Mouse (Mus musculus): ENCODE data around the gene Svs5. TPM values are rescaled to one million over a fixed set of nuclear protein-coding genes. Genes with fewer than 3 reads are reported as not detected.
"Not testable (repeated sequence)": the region's sequence is repeated elsewhere in the genome, so short reads cannot be mapped to it uniquely, and the experiment has no call there.

The Svs5 gene
- polyA plus RNA-seq (2015; fragmentation: Nextera tagmentation; extraction: Ambion mirVana), result not detected in 2 replicates

DNA sequence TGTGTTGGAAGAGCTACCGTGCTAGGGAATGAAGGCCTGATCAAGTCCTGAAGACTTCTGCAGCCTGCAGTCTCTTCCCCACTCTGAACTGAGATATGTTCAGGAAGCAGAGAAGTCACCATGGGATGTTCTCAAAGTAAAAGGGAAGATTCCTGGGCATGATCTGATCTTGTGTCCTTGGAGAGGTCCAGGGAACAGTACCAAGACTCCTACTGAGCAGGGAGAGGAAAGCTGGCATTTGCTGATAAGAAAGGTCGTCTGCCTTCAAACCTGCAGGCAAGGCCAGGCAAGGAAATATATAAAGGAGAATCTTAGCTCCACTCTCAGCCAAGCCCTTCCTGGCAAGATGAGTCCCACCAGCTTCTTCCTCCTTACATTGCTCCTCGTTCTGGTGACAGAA, at the start of gene Svs5:
Gene Svs5 (plus strand): TSS at position 301 of the 400 bp plus-strand sequence.
- H3K4me3 ChIP-seq (ENCODE audit: low read length); H3K27me3 ChIP-seq (ENCODE audit: control insufficient read depth, insufficient read depth, low read length); ATAC-seq (replicated peaks; ENCODE audit: extremely low read depth, insufficient read depth, low FRiP score); H3K9ac ChIP-seq (ENCODE audit: low read length); H3K36me3 ChIP-seq (ENCODE audit: control insufficient read depth, insufficient read depth); H3K4me1 ChIP-seq (ENCODE audit: control insufficient read depth, insufficient read depth, low read length); H3K27ac ChIP-seq (ENCODE audit: low read length); H3K9me3 ChIP-seq (replicated peaks; ENCODE audit: control insufficient read depth, low read length); H3K4me2 ChIP-seq (ENCODE audit: low read depth, low read length): not testable (repeated sequence)
- 52% methylated on average over 3 of the region's 3 CpGs for WGBS

DNA sequence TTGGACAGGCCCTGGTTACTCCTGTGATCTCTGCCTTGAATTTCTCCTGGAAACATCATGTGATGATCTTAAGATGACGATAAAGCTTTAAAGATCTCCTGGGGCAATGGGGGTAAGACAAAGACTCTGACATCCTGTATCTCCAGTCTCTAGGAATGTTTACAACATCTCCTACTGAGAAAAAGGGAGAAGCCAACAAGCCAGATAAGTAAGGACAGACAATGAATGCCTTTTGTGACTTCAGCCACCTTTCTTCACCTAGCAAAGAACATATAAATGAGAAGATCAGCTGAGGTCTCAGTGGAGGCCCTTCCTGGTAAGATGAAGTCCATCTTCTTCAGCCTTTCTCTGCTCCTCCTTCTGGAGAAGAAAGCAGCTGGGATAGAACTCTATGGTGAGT, 43.6 kb upstream of the Svs5 start, which contains the start of gene Svs3a:
Gene Svs3a (plus strand): TSS at position 301 of the 400 bp plus-strand sequence.
- not testable (repeated sequence) for ATAC-seq (replicated peaks; ENCODE audit: extremely low read depth, insufficient read depth, low FRiP score); H3K4me2 ChIP-seq (ENCODE audit: low read depth, low read length); H3K4me1 ChIP-seq (ENCODE audit: control insufficient read depth, insufficient read depth, low read length); H3K9ac ChIP-seq (ENCODE audit: low read length); H3K4me3 ChIP-seq (ENCODE audit: low read length); H3K27me3 ChIP-seq (ENCODE audit: control insufficient read depth, insufficient read depth, low read length); H3K27ac ChIP-seq (ENCODE audit: low read length); H3K9me3 ChIP-seq (replicated peaks; ENCODE audit: control insufficient read depth, low read length); H3K36me3 ChIP-seq (ENCODE audit: control insufficient read depth, insufficient read depth)
- WGBS, result 67% methylated on average over 1 of the region's 1 CpGs

GRCm38 (mm10) chr2:164312599-164312998, 19.9 kb upstream of the Svs5 start:
- 72% methylated on average over 5 of the region's 5 CpGs for WGBS

GRCm38 (mm10) chr2:164315460-164315859, 17.1 kb upstream of the Svs5 start:
- H3K36me3 ChIP-seq (ENCODE audit: control insufficient read depth, insufficient read depth); H3K27me3 ChIP-seq (ENCODE audit: control insufficient read depth, insufficient read depth, low read length); H3K4me3 ChIP-seq (ENCODE audit: low read length); ATAC-seq (replicated peaks; ENCODE audit: extremely low read depth, insufficient read depth, low FRiP score); H3K4me1 ChIP-seq (ENCODE audit: control insufficient read depth, insufficient read depth, low read length); H3K9me3 ChIP-seq (replicated peaks; ENCODE audit: control insufficient read depth, low read length); H3K9ac ChIP-seq (ENCODE audit: low read length); H3K27ac ChIP-seq (ENCODE audit: low read length); H3K4me2 ChIP-seq (ENCODE audit: low read depth, low read length): not testable (repeated sequence)

More at GRCm38 (mm10) chr2:164312599-164312998, 19.9 kb upstream of the Svs5 start:
- no peak for ATAC-seq (replicated peaks; ENCODE audit: extremely low read depth, insufficient read depth, low FRiP score)
- Histone ChIP-seq H3K27me3 (ENCODE audit: control insufficient read depth, insufficient read depth, low read length) (no peaks in the 10 kb centered on the region), H3K27ac (ENCODE audit: low read length) (no peak overlapping the region), H3K9me3 (replicated peaks; ENCODE audit: control insufficient read depth, low read length) (no peaks in the 10 kb centered on the region), H3K4me2 (ENCODE audit: low read depth, low read length) (no peak overlapping the region), H3K4me1 (ENCODE audit: control insufficient read depth, insufficient read depth, low read length) (no peaks in the 10 kb centered on the region), H3K4me3 (ENCODE audit: low read length) (no peak overlapping the region), H3K36me3 (ENCODE audit: control insufficient read depth, insufficient read depth) (no peaks in the 10 kb centered on the region), H3K9ac (ENCODE audit: low read length) (no peak overlapping the region)

- H3K4me3 ChIP-seq (ENCODE audit: low read length); H3K9ac ChIP-seq (ENCODE audit: low read length); H3K9me3 ChIP-seq (replicated peaks; ENCODE audit: control insufficient read depth, low read length); H3K27ac ChIP-seq (ENCODE audit: low read length); ATAC-seq (replicated peaks; ENCODE audit: extremely low read depth, insufficient read depth, low FRiP score); H3K27me3 ChIP-seq (ENCODE audit: control insufficient read depth, insufficient read depth, low read length); H3K4me2 ChIP-seq (ENCODE audit: low read depth, low read length); H3K4me1 ChIP-seq (ENCODE audit: control insufficient read depth, insufficient read depth, low read length); H3K36me3 ChIP-seq (ENCODE audit: control insufficient read depth, insufficient read depth): not testable (repeated sequence)
- 74% methylated on average over 1 of the region's 1 CpGs for WGBS
These were observed 16.1 kb upstream of the Svs5 start, which contains the start of gene Svs6 for GRCm38 (mm10) chr2:164316451-164316850. Gene Svs6 (plus strand): TSS chr2:164316751.

DNA sequence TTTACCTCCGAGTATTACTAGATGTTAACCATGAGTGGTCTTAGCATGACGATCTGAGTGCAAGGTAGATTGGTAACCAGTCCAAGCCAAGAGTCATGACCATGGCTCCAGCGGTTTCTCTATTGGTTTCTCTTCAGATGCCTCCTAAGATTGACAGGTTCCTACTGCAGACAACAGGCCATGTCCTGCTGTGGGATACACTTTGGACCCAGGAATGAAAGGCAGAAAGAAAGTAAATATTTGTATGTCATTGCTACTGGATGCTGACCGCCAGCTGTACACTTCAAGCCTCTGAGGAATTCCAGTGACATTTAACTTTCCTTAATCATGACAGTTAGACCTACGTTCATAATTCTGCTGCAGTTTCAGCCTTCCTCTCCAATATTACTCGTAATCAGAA, 11.6 kb upstream of the Svs5 start:
- no peak overlapping the region for H3K27ac ChIP-seq (ENCODE audit: low read length)
- no peak overlapping the region for H3K4me3 ChIP-seq (ENCODE audit: low read length)
- no peak overlapping the region for H3K4me2 ChIP-seq (ENCODE audit: low read depth, low read length)
- no peak for ATAC-seq (replicated peaks; ENCODE audit: extremely low read depth, insufficient read depth, low FRiP score)
- H3K4me1 ChIP-seq (ENCODE audit: control insufficient read depth, insufficient read depth, low read length), result no peaks in the 10 kb centered on the region
- no peaks in the 10 kb centered on the region for H3K9me3 ChIP-seq (replicated peaks; ENCODE audit: control insufficient read depth, low read length)
- H3K27me3 ChIP-seq (ENCODE audit: control insufficient read depth, insufficient read depth, low read length), result no peaks in the 10 kb centered on the region
- 80% methylated on average over 6 of the region's 6 CpGs for WGBS
- H3K9ac ChIP-seq (ENCODE audit: low read length), result no peak overlapping the region
- H3K36me3 ChIP-seq (ENCODE audit: control insufficient read depth, insufficient read depth), result no peaks in the 10 kb centered on the region

DNA sequence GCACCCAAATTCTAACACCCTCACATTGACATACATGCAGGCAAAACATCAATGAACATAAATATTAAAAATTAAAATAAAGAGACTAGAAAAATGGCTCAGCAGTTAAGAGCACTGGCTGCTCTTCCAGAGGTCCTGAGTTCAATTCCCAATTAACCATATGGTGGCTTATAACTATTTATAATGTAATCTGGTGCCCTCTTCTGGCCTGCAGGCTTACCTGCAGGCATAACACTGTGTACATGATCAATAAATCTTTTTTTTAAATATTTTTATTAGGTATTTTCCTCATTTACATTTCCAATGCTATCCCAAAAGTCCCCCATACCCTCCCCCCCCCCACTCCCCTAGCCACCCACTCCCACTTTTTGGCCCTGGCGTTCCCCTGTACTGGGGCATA, 11.2 kb downstream of the Svs5 start:
- not testable (repeated sequence) for ATAC-seq (replicated peaks; ENCODE audit: extremely low read depth, insufficient read depth, low FRiP score); H3K27ac ChIP-seq (ENCODE audit: low read length); H3K4me2 ChIP-seq (ENCODE audit: low read depth, low read length); H3K9me3 ChIP-seq (replicated peaks; ENCODE audit: control insufficient read depth, low read length); H3K36me3 ChIP-seq (ENCODE audit: control insufficient read depth, insufficient read depth); H3K4me1 ChIP-seq (ENCODE audit: control insufficient read depth, insufficient read depth, low read length); H3K9ac ChIP-seq (ENCODE audit: low read length); H3K4me3 ChIP-seq (ENCODE audit: low read length); H3K27me3 ChIP-seq (ENCODE audit: control insufficient read depth, insufficient read depth, low read length)
- WGBS, result 71% methylated on average over 1 of the region's 1 CpGs

- not testable (repeated sequence) for H3K4me2 ChIP-seq (ENCODE audit: low read depth, low read length); H3K4me3 ChIP-seq (ENCODE audit: low read length); H3K4me1 ChIP-seq (ENCODE audit: control insufficient read depth, insufficient read depth, low read length); ATAC-seq (replicated peaks; ENCODE audit: extremely low read depth, insufficient read depth, low FRiP score); H3K9me3 ChIP-seq (replicated peaks; ENCODE audit: control insufficient read depth, low read length); H3K36me3 ChIP-seq (ENCODE audit: control insufficient read depth, insufficient read depth); H3K9ac ChIP-seq (ENCODE audit: low read length); H3K27ac ChIP-seq (ENCODE audit: low read length); H3K27me3 ChIP-seq (ENCODE audit: control insufficient read depth, insufficient read depth, low read length)
These were observed 15.2 kb downstream of the Svs5 start for GRCm38 (mm10) chr2:164347697-164348096.

DNA sequence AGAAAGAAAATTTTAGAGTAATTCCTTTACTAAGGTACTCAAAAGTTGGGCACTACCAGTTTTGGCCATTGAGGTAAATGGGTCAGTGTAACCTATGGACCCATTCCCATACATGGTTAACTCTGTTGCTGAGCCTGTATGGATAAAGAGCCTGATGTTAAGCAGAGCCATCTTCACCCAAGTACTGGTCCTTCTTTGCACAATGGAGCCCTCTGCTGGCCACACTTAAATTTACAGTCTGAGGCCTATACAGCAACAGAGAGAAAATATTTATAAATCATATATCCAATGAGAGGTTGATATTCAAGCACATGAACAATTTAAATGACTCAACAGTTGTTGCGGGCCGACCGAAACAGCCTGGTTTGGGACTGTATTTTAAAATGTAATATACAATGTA, 16.4 kb downstream of the Svs5 start:
- Histone ChIP-seq H3K9me3 (replicated peaks; ENCODE audit: control insufficient read depth, low read length) (no peaks in the 10 kb centered on the region; the same call in 1 of the 2 replicates), H3K4me1 (ENCODE audit: control insufficient read depth, insufficient read depth, low read length) (no peaks in the 10 kb centered on the region), H3K4me2 (ENCODE audit: low read depth, low read length) (no peak overlapping the region), H3K9ac (ENCODE audit: low read length) (no peak overlapping the region), H3K4me3 (ENCODE audit: low read length) (no peak overlapping the region), H3K36me3 (ENCODE audit: control insufficient read depth, insufficient read depth) (no peaks in the 10 kb centered on the region), H3K27me3 (ENCODE audit: control insufficient read depth, insufficient read depth, low read length) (no peaks in the 10 kb centered on the region), H3K27ac (ENCODE audit: low read length) (no peak overlapping the region)
- ATAC-seq (replicated peaks; ENCODE audit: extremely low read depth, insufficient read depth, low FRiP score), result no peak
- WGBS, result 93% methylated on average over 3 of the region's 3 CpGs

- ATAC-seq (replicated peaks; ENCODE audit: extremely low read depth, insufficient read depth, low FRiP score), result peak; percentile 67
- Histone ChIP-seq H3K4me2 (ENCODE audit: low read depth, low read length) (no peak overlapping the region), H3K36me3 (ENCODE audit: control insufficient read depth, insufficient read depth) (no peaks in the 10 kb centered on the region), H3K4me3 (ENCODE audit: low read length) (no peak overlapping the region), H3K9ac (ENCODE audit: low read length) (no peak overlapping the region), H3K9me3 (replicated peaks; ENCODE audit: control insufficient read depth, low read length) (no peaks in the 10 kb centered on the region; the same call in 1 of the 2 replicates), H3K27me3 (ENCODE audit: control insufficient read depth, insufficient read depth, low read length) (no peaks in the 10 kb centered on the region; the same call in 1 of the 2 replicates), H3K4me1 (ENCODE audit: control insufficient read depth, insufficient read depth, low read length) (no peaks in the 10 kb centered on the region), H3K27ac (ENCODE audit: low read length) (no peak overlapping the region)
- 63% methylated on average over 3 of the region's 3 CpGs for WGBS
These were observed 20.2 kb downstream of the Svs5 start for GRCm38 (mm10) chr2:164352697-164353096.
